Mouse (Mus musculus): ENCODE data around the gene 3830403N18Rik.
"Not testable (repeated sequence)": the region's sequence is repeated elsewhere in the genome, so short reads cannot be mapped to it uniquely, and the experiment has no call there.

The 3830403N18Rik gene

GRCm38 (mm10) chrX:56136336-56136909, at the start of gene 3830403N18Rik:
TSS of gene 3830403N18Rik (plus strand) at chrX:56136572.
- not testable (repeated sequence) for DNase-seq (ENCODE audit: low spot score)

- DNase-seq (ENCODE audit: low spot score), result no peak
Measured at GRCm38 (mm10) chrX:56151396-56151795, 15.0 kb downstream of the 3830403N18Rik start.

GRCm38 (mm10) chrX:56186449-56186848, 50.1 kb downstream of the 3830403N18Rik start:
- DNase-seq (ENCODE audit: low spot score), result not testable (repeated sequence)

All from T-cell, adult 2 months (primary cell).